Mouse (Mus musculus) CH12.LX (cell line): ENCODE data around the gene AI854703.

ENCODE experiments used
- CHD2 ChIP-seq: IDR thresholded peaks from 2 replicates; pipeline ENCODE4 v1.6.1; 2011; ENCODE audit warnings: low read length, improper control_type of control experiment
- CTCF ChIP-seq, 2 experiments: IDR thresholded peaks in 1 of 2; conservative IDR thresholded peaks in 1 of 2; 2 replicates each; pipeline ENCODE4 v1.5.1; 2011 to 2012; ENCODE audit warnings: low read depth in 2 of 2, low read length in 2 of 2, improper control_type of control experiment in 1 of 2, inconsistent platforms in 1 of 2, mild to moderate bottlenecking in 1 of 2, moderate library complexity in 1 of 2
- GABPA ChIP-seq: IDR thresholded peaks from 2 replicates; pipeline ENCODE4 v1.6.1; 2012; ENCODE audit warnings: low read depth, low read length, improper control_type of control experiment, inconsistent platforms; ENCODE audit not compliant: insufficient replicate concordance
- POLR2A ChIP-seq: IDR thresholded peaks from 2 replicates; pipeline ENCODE4 v1.6.1; 2011; ENCODE audit warnings: low read depth, mild to moderate bottlenecking, improper control_type of control experiment, low read length
- POLR2AphosphoS2 ChIP-seq: IDR thresholded peaks from 2 replicates; pipeline ENCODE4 v1.6.1; 2011; ENCODE audit warnings: low read depth, low read length, improper control_type of control experiment
- RAD21 ChIP-seq: IDR thresholded peaks from 2 replicates; pipeline ENCODE4 v1.6.1; 2011; ENCODE audit warnings: low read depth, mild to moderate bottlenecking, low read length, improper control_type of control experiment, moderate library complexity

- TF ChIP-seq POLR2AphosphoS2 (no peak), CTCF (conservative IDR thresholded peaks at IDR 0.05 in 1 of 2, IDR thresholded peaks at IDR 0.05 in 1 of 2; ENCODE audit: low read depth in 2 of 2, low read length in 2 of 2) (no peak), CHD2 (no peak), GABPA (no peak), RAD21 (no peak), POLR2A (no peak)
These were observed 38.2 kb downstream of the AI854703 start for GRCm38 (mm10) chr6:48664750-48665149.
